Mouse (Mus musculus) c-Kit-positive CD71-positive TER-119-negative erythroid progenitor cells, embryonic 14.5 days (primary cell): ENCODE data around the gene Catsper4.

Experiments used
- DNase-seq: peaks from one replicate; pipeline ENCODE4 v3.0.0-alpha.2; 2013; ENCODE audit warnings: low read depth

Gene Catsper4

DNA sequence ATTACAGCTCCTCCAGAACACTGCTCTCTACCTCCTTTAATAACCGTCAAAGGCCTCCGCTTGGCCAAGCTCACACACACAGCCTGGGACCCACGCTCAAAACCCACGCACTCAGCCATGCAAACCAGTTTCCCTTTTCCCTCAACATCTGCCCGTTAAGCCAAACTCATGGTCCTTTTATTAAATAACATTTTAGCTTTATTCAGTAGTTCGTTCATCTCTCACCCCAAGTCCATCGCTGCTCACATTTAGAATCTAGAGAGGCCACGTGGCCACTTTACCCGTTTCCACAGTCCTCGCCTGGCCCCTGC lies 23.7 kb upstream of the Catsper4 start:
- no peak for DNase-seq

GRCm38 (mm10) chr4:134250116-134250929 lies 23.1 kb upstream of the Catsper4 start:
- no peak for DNase-seq

DNA sequence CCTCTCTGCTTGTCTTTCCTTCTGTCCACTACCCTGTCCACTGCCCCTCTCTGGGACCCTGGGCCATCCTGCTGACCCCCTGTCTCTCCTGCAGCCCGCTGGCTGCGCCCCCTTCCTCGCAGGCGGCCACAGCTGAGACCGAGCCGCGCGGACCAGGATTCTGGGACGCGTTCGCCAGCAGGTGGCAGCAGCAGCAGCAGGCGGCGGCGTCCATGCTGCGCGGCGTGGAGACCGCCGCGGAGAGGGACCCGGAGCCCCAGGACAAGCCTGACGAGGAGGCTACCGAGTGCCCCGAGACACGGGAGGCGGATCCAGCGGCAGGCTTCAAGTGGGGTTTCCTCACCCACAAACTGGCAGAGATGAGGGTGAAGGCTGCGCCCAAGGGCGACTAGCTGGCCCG lies 22.5 kb upstream of the Catsper4 start:
- no peak for DNase-seq

GRCm38 (mm10) chr4:134246719-134247258 lies 19.6 kb upstream of the Catsper4 start, which contains the start of gene Gm30191:
TSS of gene Gm30191 (plus strand) at chr4:134246935.
- DNase-seq, result no peak

DNA sequence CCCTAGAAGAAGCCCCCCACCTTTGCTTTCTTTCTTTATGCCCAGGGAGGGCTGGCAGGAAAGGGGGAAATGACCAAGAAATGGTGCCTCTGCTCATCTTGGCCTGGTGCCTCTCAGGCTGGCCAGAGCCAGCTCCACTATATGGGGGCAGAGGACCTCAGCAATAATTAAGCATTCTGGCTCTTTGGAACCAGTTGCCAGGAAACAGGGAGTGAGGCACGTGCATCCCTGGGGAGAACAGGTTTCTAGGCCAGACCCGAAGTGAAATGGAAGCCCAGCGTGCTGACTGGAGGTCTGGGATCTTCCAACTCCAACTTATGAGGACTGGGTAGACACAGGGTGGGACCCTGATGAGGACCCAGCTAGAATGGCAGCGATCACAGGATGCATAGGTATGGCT lies 19.1 kb upstream of the Catsper4 start:
- DNase-seq, result no peak

DNA sequence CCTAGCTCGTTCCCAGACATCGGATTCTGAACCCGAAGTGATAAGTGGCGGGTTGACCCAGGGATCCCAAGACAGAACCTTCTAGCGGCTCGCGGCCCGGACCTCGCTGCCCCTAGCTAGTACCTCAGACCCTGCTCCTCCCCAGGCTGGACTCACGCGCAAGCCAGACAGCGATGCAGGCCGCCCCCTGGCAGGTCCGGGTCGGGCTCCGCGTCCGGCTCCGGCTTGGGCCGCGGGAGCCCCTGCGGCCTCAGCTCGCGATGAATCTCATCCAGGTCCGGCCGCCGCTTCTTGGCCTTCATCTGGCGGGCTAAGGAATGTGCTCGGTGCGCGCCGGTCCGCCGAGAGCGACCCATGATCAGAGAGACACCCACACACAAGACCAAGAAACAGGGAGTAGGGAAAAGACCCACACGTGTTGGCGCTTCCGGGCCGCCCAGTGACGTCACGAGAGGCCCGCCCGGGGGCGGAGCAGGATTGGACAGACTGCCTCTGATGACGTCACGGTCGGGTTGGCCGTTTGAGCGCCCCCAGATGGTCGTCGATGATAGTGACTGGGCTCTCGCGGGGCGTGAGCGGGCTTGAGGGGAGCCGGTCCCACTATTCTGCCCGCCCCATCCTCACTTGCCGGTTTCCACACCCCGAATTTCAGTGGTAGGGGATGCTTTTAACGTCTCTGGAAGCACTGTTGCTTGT lies 18.1 kb upstream of the Catsper4 start, which contains the start of gene Zfp593:
Gene Zfp593, minus strand, starts transcription at position 445 of the 696 bp plus-strand sequence.
- peak; percentile 89 for DNase-seq

- no peak for DNase-seq
Measured at GRCm38 (mm10) chr4:134243516-134244250, 16.5 kb upstream of the Catsper4 start, which contains the start of gene E130218I03Rik. TSS of gene E130218I03Rik (plus strand) at chr4:134243662.

DNA sequence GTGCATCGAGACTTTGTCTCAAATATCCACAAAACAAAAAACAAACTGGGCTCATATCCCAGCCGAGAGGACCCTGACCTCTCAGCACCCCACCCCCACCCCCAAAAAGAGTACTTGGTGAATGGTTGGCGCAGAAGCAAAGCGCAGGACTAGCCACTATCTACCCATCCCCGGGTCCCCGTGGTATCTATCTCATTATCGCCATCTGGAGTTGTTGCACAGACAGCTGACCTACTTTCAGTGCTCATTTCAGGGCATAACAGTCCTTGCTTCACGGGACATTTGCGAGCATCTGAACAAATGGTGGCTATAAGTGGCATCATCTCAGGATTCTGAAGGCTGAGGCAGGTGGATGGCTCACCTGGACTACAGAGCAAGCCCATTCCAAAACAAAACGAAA lies 11.5 kb upstream of the Catsper4 start:
- no peak for DNase-seq

DNA sequence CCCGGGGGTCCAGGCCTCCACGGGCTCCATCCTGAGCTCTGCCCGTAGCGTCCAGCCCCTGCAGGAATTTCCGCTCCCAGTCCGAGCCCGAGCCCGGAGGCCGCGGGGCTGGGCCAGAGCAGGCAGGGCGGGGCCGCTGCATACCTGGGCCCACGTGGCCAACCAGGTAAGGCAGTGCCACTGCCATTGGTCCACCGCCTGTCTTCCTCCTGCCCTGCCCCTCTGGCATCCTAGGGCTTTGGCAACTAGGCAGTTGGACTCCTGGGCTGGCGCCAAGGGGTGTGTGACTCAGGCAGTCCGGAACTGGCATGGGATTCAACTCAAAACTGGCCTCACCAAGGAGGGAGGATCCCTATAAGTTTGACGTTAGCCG lies 11.1 kb upstream of the Catsper4 start, which contains the start of gene Cnksr1:
Gene Cnksr1, minus strand, starts transcription at position 121 of the 373 bp plus-strand sequence.
- DNase-seq, result no peak

- DNase-seq, result no peak
Measured at GRCm38 (mm10) chr4:134237582-134238278, 10.5 kb upstream of the Catsper4 start.

- DNase-seq, result no peak
Measured at GRCm38 (mm10) chr4:134234876-134235275, 7.7 kb upstream of the Catsper4 start.

DNA sequence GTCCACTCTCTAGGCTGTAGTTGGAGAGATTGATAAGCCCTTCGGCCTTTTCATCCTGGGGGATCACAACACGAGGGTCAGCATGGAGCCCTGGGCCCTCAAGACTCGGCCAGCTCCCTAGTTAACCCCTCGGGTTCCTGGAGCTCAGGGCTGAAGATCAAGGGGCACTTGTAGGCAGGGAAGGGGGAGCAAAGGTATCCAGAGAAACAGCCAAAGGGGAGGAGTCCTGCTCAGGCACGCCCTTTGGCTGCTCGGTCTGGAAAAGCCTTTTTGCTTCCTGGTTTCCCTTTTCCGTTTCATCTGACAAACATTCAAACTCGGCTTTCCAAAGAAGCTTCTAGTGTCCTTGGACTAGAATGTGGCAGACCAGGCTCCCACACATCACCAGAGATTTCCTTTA lies 3.2 kb upstream of the Catsper4 start:
- DNase-seq, result no peak

- no peak for DNase-seq
Measured at GRCm38 (mm10) chr4:134222793-134223600, 4.2 kb downstream of the Catsper4 start.

GRCm38 (mm10) chr4:134206488-134207053 lies 20.6 kb downstream of the Catsper4 start:
- DNase-seq, result no peak

DNA sequence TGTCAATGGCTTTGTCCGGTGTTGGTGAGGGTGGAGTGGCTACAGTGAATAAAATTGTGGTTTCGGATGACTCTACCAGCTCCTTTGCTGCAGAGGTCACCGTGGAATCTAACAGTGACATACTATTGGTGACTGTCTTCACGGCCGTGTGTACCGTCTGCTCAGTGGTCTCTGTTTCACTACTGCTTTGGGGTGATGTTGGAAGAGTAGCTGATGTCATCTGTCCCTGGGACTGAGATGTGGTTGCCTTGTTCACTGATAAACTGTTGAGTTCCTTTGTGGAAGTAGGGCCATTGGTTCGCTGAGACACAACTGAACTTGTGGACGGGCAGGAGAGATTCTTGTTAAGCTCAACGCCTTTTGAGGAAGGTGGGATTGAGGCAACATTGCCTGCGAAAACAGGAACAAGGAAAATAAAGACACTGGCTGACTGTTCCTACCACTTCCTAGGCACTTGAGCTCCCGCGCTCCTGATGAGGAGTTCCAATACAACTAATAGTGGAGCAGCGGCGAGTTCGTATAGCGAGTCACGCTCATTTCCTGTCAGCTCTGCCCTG lies 23.8 kb downstream of the Catsper4 start:
- DNase-seq, result no peak

- no peak for DNase-seq
Measured at GRCm38 (mm10) chr4:134202904-134203303, 24.3 kb downstream of the Catsper4 start, which contains the start of gene Gm7534. TSS of gene Gm7534 (minus strand) at chr4:134203004.

- DNase-seq, result no peak
Measured at GRCm38 (mm10) chr4:134199371-134199770, 27.8 kb downstream of the Catsper4 start.

- no peak for DNase-seq
Measured at GRCm38 (mm10) chr4:134186268-134186667, 40.9 kb downstream of the Catsper4 start.

DNA sequence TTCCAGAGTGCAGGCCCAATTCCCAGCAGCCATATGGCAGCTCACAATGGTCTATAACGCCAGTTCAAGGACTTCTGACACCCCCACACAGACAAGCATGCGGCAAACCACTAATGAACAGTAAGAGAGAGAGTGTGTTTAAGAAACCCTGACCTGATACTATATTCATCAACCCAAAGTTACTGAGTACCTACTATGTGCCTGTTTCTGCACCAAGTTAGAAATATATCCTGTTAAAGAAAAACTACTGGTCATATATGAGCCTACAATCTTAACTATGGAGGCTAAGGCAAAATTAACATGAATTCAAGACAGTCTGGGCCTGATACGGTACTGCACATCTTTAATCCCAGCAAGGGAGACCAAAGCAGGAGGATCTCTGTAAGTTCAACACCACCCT lies 41.6 kb downstream of the Catsper4 start:
- no peak for DNase-seq

DNA sequence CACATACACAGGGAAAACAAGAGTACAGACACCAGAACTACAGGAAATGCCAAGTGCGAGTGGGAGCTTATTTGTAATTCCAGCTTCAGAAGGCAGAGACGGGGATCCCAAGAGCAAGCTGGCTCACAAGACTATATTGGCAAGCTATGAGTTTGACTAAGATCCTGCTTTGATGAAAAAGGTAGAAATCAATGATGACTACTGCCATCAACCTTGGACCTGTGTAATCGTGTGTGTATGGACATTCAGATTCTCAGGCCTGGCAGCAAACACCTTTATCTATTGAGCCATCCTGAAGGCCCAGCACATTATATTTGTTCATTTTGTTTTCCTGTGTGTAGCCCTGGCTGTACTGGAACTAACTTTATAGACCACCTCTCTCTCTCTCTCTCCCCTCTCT lies 43.5 kb downstream of the Catsper4 start:
- no peak for DNase-seq
